Mouse (Mus musculus) heart, embryonic 10.5 days (tissue): Measurements from ENCODE around the gene Flcn. TPM values are rescaled to one million over a fixed set of nuclear protein-coding genes. Genes with fewer than 3 reads are reported as not detected.

Source experiments
- DNase-seq: peaks from one replicate; pipeline ENCODE4 v3.0.0-alpha.2; 2017; ENCODE audit warnings: low spot score
- H3K27ac ChIP-seq: fragments of 300-500 bp; sonication (generic); 2 replicates; pipeline ENCODE4 v1.5.1; 2016; ENCODE audit warnings: mild to moderate bottlenecking
- H3K27me3 ChIP-seq: fragments of 300-500 bp; sonication (generic); 2 replicates; pipeline ENCODE4 v1.6.1; 2016; ENCODE audit warnings: mild to moderate bottlenecking; ENCODE audit not compliant: poor library complexity, insufficient read depth, severe bottlenecking
- H3K36me3 ChIP-seq: fragments of 300-500 bp; sonication (generic); 2 replicates; pipeline ENCODE4 v1.6.1; 2016; ENCODE audit warnings: mild to moderate bottlenecking, moderate library complexity
- H3K4me1 ChIP-seq: fragments of 300-500 bp; sonication (generic); 2 replicates; pipeline ENCODE4 v1.6.1; 2016; ENCODE audit warnings: mild to moderate bottlenecking
- H3K4me3 ChIP-seq: fragments of 300-500 bp; sonication (generic); 2 replicates; pipeline ENCODE4 v1.5.1; 2016; ENCODE audit warnings: mild to moderate bottlenecking, moderate library complexity
- H3K9me3 ChIP-seq: fragments of 300-500 bp; sonication (generic); 2 replicates; pipeline ENCODE4 v1.6.1; 2016; ENCODE audit warnings: mild to moderate bottlenecking, moderate library complexity
- WGBS: fragments of 180-500 bp; shearing (Covaris S2); methylation state at CpG from one replicate; pipeline ENCODE4 v1.1.7; 2016; 5-methylcytosine and 5-hydroxymethylcytosine counted together
- polyA plus RNA-seq: library from polyadenylated mRNA; unstranded; fragments of >200 nt; fragmentation: Nextera tagmentation; extraction: Ambion mirVana; gene quantifications from 2 replicates; pipeline ENCODE4 v1.2.1, GENCODE M21; 2016

The Flcn gene
- polyA plus RNA-seq, 1 experiment from 2014 or later: 25.0 TPM

DNA sequence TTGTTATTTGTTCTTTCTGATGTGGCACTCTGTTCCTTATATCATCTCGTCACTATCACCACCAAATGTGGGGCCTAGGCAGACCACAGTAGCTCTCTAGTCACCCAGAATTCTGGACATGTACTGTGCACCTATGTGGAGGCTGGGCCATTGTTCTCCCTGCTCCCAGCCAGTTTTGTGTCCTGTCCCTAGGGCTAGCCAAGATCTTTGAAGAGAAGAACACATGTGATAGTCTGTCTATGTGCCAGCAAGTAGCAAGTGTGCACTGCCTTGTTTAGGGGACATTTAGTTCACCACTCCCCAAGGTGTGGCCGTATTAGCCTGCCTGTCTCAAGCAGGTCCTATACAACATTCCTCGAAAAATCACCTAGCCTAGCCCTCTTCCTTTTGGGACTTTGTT is 60.8 kb downstream of the Flcn start:
- Histone ChIP-seq H3K27ac (no peak overlapping the region), H3K36me3 (peaks cover 79% of the 10 kb centered on the region), H3K27me3 (no peaks in the 10 kb centered on the region), H3K4me1 (no peaks in the 10 kb centered on the region), H3K9me3 (no peaks in the 10 kb centered on the region), H3K4me3 (no peak overlapping the region)
- WGBS: 89% methylated on average over 3 of the region's 3 CpGs
- DNase-seq: no peak

DNA sequence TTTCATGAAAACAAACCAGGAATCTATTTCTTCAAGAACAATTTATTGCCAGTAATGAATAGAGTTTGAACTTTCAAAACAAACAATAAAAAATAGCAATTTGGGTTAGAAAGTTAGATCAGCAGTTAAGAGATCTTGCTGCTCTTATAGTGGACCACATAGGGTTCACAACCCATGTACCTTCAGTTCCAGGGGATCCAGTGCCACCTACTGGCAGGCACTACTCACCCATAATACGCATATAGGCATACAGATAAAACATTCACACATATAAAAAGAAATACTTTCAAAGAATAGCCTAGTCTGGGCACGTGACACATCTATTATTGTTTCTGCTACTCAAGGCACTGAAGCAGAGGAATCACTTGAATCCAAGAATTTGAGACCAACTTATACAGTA is 63.2 kb downstream of the Flcn start:
- WGBS: 84% methylated on average over 2 of the region's 2 CpGs
- 0 out of 2 replicates have a peak, but pooled peaks cover 4% of the 10 kb centered on the region for H3K4me1 ChIP-seq

DNA sequence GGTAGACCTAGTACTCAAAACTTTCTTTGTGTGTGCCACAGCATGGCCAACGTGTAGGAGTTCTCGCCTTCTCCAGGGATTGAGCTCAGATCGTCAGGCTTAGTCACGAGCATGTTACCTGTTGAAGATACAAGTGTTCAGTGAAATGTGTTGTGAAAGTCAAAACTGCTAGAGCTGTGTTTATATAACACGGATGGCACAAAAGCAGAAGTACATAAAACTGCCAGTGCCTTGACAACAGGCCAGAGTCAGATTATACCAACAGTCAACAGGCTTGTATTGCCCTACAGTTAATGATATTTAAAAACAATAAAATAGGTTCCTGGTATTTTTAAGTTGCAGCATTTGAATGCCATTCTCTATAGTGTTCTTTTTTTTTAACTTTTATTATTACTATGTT is 64.0 kb downstream of the Flcn start:
- peaks cover 79% of the 10 kb centered on the region for H3K36me3 ChIP-seq
- H3K4me1 ChIP-seq: 0 out of 2 replicates have a peak, but pooled peaks cover 4% of the 10 kb centered on the region
- no peak overlapping the region for H3K27ac ChIP-seq
- H3K4me3 ChIP-seq: no peak overlapping the region
- no peaks in the 10 kb centered on the region for H3K9me3 ChIP-seq
- 89% methylated on average over 5 of the region's 5 CpGs for whole genome bisulfite sequencing
- H3K27me3 ChIP-seq: no peaks in the 10 kb centered on the region
- no peak for DNase-seq

More for the DNA sequence above, 63.2 kb downstream of the Flcn start:
- H3K4me3 ChIP-seq: no peak overlapping the region
- no peak overlapping the region for H3K27ac ChIP-seq
- no peak for DNase-seq
- H3K27me3 ChIP-seq: no peaks in the 10 kb centered on the region
- H3K36me3 ChIP-seq: peaks cover 79% of the 10 kb centered on the region
- no peaks in the 10 kb centered on the region for H3K9me3 ChIP-seq

DNA sequence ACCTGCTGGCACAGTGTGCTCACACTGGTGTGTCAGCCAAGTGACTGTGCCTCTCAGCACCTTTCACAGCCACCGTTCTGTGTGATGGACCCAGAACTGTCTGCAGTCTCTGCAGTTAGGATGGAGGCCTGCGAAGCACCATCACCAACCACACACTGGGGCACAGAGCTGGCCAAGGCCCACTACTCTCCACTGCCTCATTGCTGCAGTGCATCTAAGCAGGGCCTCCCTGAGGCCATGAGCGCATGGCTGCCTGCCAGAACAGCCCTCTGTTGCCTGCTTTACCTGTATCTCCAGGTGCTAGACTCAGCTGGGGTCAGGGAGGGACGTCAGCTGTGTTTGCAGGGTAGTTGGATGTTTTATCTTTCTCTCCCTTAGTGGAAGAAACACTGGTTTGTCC is 65.4 kb downstream of the Flcn start:
- Histone ChIP-seq H3K36me3 (peaks cover 79% of the 10 kb centered on the region), H3K27ac (no peak overlapping the region), H3K27me3 (no peaks in the 10 kb centered on the region), H3K4me1 (0 out of 2 replicates have a peak, but pooled peaks cover 4% of the 10 kb centered on the region), H3K4me3 (no peak overlapping the region), H3K9me3 (no peaks in the 10 kb centered on the region)
- no peak for DNase-seq
- 94% methylated on average over 4 of the region's 4 CpGs for WGBS

DNA sequence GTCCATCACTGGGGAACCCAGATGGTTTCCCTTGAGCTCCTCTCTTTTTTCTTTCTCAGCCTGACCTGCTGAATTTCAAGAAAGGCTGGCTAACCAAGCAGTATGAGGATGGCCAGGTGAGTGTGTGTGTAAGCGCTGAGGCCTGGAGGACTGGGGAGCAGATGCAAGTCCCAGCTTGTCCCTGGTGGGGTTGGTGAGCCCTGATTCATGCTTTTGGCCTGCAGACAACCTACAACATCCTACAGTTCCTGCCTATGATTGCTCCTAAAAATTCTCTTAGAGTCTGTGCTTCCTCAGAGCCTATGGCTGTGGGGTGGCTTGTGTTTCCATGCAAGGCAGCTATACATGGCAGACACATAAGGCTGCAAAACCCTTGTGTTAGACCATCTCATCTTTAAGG is 66.1 kb downstream of the Flcn start:
- DNase-seq: no peak
- Histone ChIP-seq H3K36me3 (peaks cover 78% of the 10 kb centered on the region), H3K27me3 (no peaks in the 10 kb centered on the region), H3K9me3 (no peaks in the 10 kb centered on the region), H3K4me1 (0 out of 2 replicates have a peak, but pooled peaks cover 4% of the 10 kb centered on the region), H3K4me3 (no peak overlapping the region), H3K27ac (no peak overlapping the region)
- 100% methylated on average over 1 of the region's 1 CpGs for WGBS

DNA sequence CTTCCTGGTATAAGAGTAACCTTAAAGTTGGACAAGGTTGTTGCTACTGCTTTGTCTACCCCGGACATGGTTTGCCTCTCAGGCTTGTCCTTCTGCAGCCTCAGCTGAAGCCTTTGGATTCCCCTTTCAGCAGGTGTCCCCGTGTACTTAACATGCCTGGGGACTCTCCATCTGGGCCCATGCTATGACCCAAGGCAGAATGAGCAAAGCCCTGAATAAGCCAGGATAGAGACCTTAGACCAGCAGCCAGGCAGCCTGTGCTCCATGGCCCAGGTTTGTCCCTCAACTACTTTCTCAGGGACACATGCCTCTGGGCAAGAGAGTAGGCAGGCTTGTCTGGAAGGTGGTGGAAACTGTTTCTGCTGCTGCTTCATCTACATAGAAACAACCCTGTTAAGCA is 66.5 kb downstream of the Flcn start:
- H3K4me1 ChIP-seq: 0 out of 2 replicates have a peak, but pooled peaks cover 4% of the 10 kb centered on the region
- no peak overlapping the region for H3K4me3 ChIP-seq
- H3K36me3 ChIP-seq: peaks cover 78% of the 10 kb centered on the region
- H3K27ac ChIP-seq: no peak overlapping the region
- 95% methylated on average over 2 of the region's 2 CpGs for WGBS
- DNase-seq: no peak
- no peaks in the 10 kb centered on the region for H3K27me3 ChIP-seq
- no peaks in the 10 kb centered on the region for H3K9me3 ChIP-seq

DNA sequence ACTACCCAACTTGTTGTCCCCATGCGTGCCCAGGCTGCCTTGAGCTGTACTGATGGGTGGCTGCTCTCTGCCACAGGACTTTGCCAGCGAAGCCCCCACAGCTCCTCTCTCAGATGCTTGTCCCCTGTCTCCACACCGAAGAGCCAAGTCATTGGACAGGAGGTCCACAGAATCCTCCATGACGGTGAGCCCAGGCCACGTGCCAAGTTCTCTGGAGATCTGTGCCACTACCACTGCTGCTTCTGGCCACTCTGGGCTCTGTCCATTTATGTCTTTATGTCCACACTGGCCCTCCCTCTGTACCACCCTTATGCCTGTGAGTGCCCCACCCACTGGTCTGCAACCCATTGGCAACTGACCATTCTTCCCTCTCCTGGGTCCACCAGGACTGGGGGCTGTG is 67.9 kb downstream of the Flcn start:
- 97% methylated on average over 5 of the region's 5 CpGs for WGBS
- Histone ChIP-seq H3K4me1 (0 out of 2 replicates have a peak, but pooled peaks cover 4% of the 10 kb centered on the region), H3K4me3 (no peak overlapping the region), H3K36me3 (peaks cover 87% of the 10 kb centered on the region), H3K27ac (no peak overlapping the region), H3K9me3 (no peaks in the 10 kb centered on the region), H3K27me3 (no peaks in the 10 kb centered on the region)
- no peak for DNase-seq

Other genes starting within 250 kb of the Flcn start
- gene Olfr222, start 233.8 kb downstream of the Flcn start, polyA plus RNA-seq: not detected in 2 replicates
- gene Olfr223, start 216.7 kb downstream of the Flcn start, polyA plus RNA-seq: not detected in 2 replicates
- gene Mprip, start 148.7 kb downstream of the Flcn start, polyA plus RNA-seq: 36.6 and 43.6 TPM in 2 replicates
- 5.3 and 6.5 TPM in 2 replicates for gene Pld6, start 22.4 kb downstream of the Flcn start, polyA plus RNA-seq
- 39.4 and 39.9 TPM in 2 replicates for gene Nt5m, start 29.4 kb upstream of the Flcn start, polyA plus RNA-seq
- 192 and 210 TPM in 2 replicates for gene Cops3, start 29.8 kb upstream of the Flcn start, polyA plus RNA-seq
- 51.8 and 55.6 TPM in 2 replicates for gene Med9, start 138.2 kb upstream of the Flcn start, polyA plus RNA-seq
- gene Rasd1, start 154.9 kb upstream of the Flcn start, polyA plus RNA-seq: 12.2 and 17.4 TPM in 2 replicates
- gene Pemt, start 236.5 kb upstream of the Flcn start, polyA plus RNA-seq: 11.6 and 18.2 TPM in 2 replicates